Mouse (Mus musculus) retina, adult 2 months (tissue): ENCODE results near the gene Serpina3c.
"Not testable (repeated sequence)": the region's sequence is repeated elsewhere in the genome, so short reads cannot be mapped to it uniquely, and the experiment has no call there.

ENCODE experiments used
- DNase-seq: peaks from one replicate; pipeline ENCODE4 v3.0.0-alpha.2; 2012; ENCODE audit warnings: low read depth, low spot score

Serpina3c gene

DNA sequence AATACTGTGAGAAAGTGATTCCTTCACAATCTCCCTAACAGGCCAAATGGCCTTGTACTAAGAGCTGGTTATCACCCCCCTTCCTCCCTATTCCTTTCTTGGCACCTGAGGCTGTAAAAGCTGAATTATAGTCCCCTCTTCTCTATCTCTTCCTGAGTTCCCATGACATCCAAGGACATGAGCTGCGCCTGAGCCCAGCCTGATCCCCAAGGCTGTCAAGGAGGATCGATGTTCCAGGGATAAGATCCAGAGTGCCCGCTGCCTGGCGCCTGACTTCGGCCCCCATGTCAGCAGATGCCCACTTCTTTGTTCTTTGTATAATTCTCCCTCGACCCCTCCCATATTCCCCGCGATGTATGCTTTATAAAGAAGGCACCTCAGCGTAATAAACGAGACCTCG is 41.3 kb downstream of the Serpina3c start, which contains the start of gene Serpina3a:
Gene Serpina3a, plus strand, starts transcription at position 392 of the 400 bp plus-strand sequence.
- not testable (repeated sequence) for DNase-seq

DNA sequence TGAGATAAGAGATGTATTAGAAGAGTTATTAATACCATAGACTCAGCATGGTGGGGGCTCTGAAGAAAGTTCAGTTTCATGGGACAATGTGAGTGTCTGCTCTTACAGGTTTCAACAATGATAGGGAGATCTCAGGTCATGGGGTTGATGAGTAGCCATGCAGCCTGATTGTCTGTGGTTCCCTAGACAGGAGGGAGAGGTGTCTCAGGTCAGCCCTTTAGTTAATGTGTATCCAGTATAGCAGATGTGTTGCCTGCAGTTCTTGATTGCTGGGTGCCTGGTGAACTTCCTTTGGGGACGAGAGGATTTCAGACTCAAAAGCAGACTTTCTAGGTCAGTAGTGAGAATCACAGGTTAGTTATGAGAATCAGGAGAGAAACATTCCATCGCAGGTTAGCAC is 45.2 kb downstream of the Serpina3c start:
- no peak for DNase-seq

- DNase-seq, result no peak
These were observed 46.8 kb downstream of the Serpina3c start for GRCm38 (mm10) chr12:104106919-104107318.

GRCm38 (mm10) chr12:104105847-104106246 is 47.8 kb downstream of the Serpina3c start:
- no peak for DNase-seq

DNA sequence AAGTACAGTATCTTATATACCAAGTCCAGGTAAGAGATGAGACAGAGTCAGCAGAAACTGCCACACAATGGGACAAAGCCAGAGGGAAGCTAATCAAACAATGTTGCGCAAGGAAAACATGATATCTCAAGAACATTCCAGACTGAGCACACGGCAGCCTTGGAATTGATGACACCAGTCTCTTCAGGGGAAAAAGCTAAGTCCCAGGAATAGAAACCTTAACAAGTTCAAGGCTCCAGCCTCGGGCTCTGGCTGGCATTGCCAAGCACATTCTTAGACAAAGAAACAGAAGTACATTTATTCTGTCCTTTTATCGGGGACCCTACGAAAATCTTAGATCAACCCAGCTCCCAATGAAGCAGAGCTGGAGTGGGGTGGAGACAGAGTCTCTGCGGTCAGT is 52.9 kb downstream of the Serpina3c start, which contains the start of gene Serpina5:
Gene Serpina5, plus strand, starts transcription at position 346 of the 400 bp plus-strand sequence.
- DNase-seq, result no peak
